Mouse (Mus musculus) adrenal gland, adult 10 weeks (tissue): ENCODE results near the gene Vmn2r23. TPM values are rescaled to one million over a fixed set of nuclear protein-coding genes. Genes with fewer than 3 reads are reported as not detected.

Experiments
- polyA plus RNA-seq: library from polyadenylated mRNA; stranded (reverse); fragments of 350-450 nt; fragmentation: Illumina TruSeq; extraction: RNeasy Lipid Tissue Mini Kit (QIAGEN cat#74804); gene quantifications from one replicate; pipeline ENCODE4 v1.2.3, GENCODE M21; 2014; ENCODE audit warnings: low read depth, low replicate concordance

The Vmn2r23 gene
- not detected for polyA plus RNA-seq

GRCm38 (mm10) chr6:123702370-123702769 lies at the start of gene Vmn2r23:
Gene Vmn2r23, plus strand, starts transcription at chr6:123702670.

GRCm38 (mm10) chr6:123778579-123778978 lies 76.1 kb downstream of the Vmn2r23 start, which contains the start of gene Vmn2r24:
Gene Vmn2r24, plus strand, starts transcription at chr6:123778879.

Other genes with a start within 250 kb of the Vmn2r23 start
- not detected for gene Vmn2r21, start 169.3 kb upstream of the Vmn2r23 start, polyA plus RNA-seq
- not detected for gene Vmn2r22, start 51.9 kb upstream of the Vmn2r23 start, polyA plus RNA-seq
- gene Vmn2r24, start 76.2 kb downstream of the Vmn2r23 start, polyA plus RNA-seq = not detected
- gene Vmn2r25, start 150.8 kb downstream of the Vmn2r23 start, polyA plus RNA-seq = not detected